Mouse (Mus musculus) retina, postnatal 1 day (tissue): ENCODE data around the gene Ing2.

Experiments
- DNase-seq: peaks from one replicate; pipeline ENCODE4 v3.0.0-alpha.2; 2012

Gene Ing2

GRCm38 (mm10) chr8:47674140-47674776 is 1.1 kb downstream of the Ing2 start:
- no peak for DNase-seq

GRCm38 (mm10) chr8:47673317-47674139 is 1.8 kb downstream of the Ing2 start:
- DNase-seq, result peak; percentile 93

- DNase-seq, result no peak
Measured at GRCm38 (mm10) chr8:47664231-47664785, 11.0 kb downstream of the Ing2 start.

- DNase-seq, result no peak
Measured at GRCm38 (mm10) chr8:47663201-47663600, 12.2 kb downstream of the Ing2 start.

GRCm38 (mm10) chr8:47662716-47663115 is 12.6 kb downstream of the Ing2 start:
- no peak for DNase-seq

GRCm38 (mm10) chr8:47660394-47660793 is 15.0 kb downstream of the Ing2 start:
- DNase-seq, result no peak

- DNase-seq, result no peak
Measured at GRCm38 (mm10) chr8:47659463-47659862, 15.9 kb downstream of the Ing2 start.

GRCm38 (mm10) chr8:47654406-47654805 is 20.9 kb downstream of the Ing2 start:
- DNase-seq, result no peak

GRCm38 (mm10) chr8:47652737-47653076 is 22.6 kb downstream of the Ing2 start:
- DNase-seq, result no peak

GRCm38 (mm10) chr8:47651913-47652736 is 23.2 kb downstream of the Ing2 start:
- peak; percentile 60 for DNase-seq

GRCm38 (mm10) chr8:47650853-47651252 is 24.5 kb downstream of the Ing2 start:
- no peak for DNase-seq

- DNase-seq, result no peak
Measured at GRCm38 (mm10) chr8:47649551-47649950, 25.8 kb downstream of the Ing2 start.

- peak; percentile 94 for DNase-seq
Measured at GRCm38 (mm10) chr8:47642514-47643064, 32.8 kb downstream of the Ing2 start.

GRCm38 (mm10) chr8:47637152-47637551 is 38.2 kb downstream of the Ing2 start:
- DNase-seq, result no peak

GRCm38 (mm10) chr8:47636032-47636431 is 39.3 kb downstream of the Ing2 start:
- DNase-seq, result no peak

- no peak for DNase-seq
Measured at GRCm38 (mm10) chr8:47634791-47635341, 40.5 kb downstream of the Ing2 start.

- no peak for DNase-seq
Measured at GRCm38 (mm10) chr8:47621144-47621543, 54.2 kb downstream of the Ing2 start.
